30 mouse cellular contexts compared by ENCODE assay signal in the genomic region with DNA sequence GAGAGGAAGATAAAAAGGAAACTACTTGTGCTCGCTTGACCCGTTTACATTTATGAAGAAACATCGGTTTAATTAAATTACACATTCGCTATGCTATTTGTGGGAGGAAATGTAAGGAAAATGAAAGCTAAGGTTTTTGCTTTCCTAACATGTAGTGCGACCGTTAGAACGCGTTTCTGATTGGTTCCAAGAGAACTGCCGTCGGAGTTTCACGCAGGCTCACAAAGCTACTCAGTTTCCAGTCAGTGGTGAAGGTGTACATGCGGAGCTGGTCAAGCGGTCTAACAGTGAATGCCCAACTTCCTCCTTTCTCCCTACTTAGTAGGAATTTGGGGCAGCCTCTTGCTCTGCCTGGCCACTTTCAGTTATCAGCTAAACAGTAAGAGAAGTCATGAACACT. TPM values are rescaled to one million over a fixed set of nuclear protein-coding genes. Genes with fewer than 3 reads are reported as not detected.
DNase-seq lines count a peak whose midpoint lies in the region; ATAC-seq and TF ChIP-seq lines count a peak whose summit lies in the region.
"Had no signal": no experiment of that assay in that cellular context is flagged by ENCODE, and none has a peak within 500 bp of the region (broad histone marks: within the 10 kb centered on the region; RNA-seq: fewer than 3 reads in every experiment).

No protein-coding gene starts in this region.

- ATAC-seq in embryonic facial prominence, embryonic 13.5 days (ENCODE audit: insufficient number of reproducible peaks, insufficient read depth, low FRiP score, low TSS enrichment, low read depth), result no peak
- 0 out of 2 replicates have a peak, but pooled peaks have one; percentile 29 for ATAC-seq in megakaryocyte progenitor cell, adult 5-6 weeks (replicated peaks; ENCODE audit: poor library complexity)
- no peak for ATAC-seq in midbrain, embryonic 16.5 days
- ATAC-seq: forebrain, embryonic 14.5 days; forebrain, postnatal 0 days had no signal

- H3K4me3 ChIP-seq in embryonic facial prominence, embryonic 13.5 days, result peak overlapping the region; percentile 11
- no peak overlapping the region for H3K4me3 ChIP-seq in embryonic facial prominence, embryonic 10.5 days
- peak overlapping the region; percentile 64 for H3K4me3 ChIP-seq in testis, adult 2 months (ENCODE audit: control insufficient read depth, low read depth, low read length)
- H3K4me3 ChIP-seq in midbrain, embryonic 16.5 days (ENCODE audit: low read depth, low read length), result no peak overlapping the region
- H3K4me3 ChIP-seq: gastrocnemius, adult 2 months; heart, embryonic 12.5 days; heart, embryonic 15.5 days; hindbrain, embryonic 10.5 days had no signal

- WGBS in embryonic facial prominence, embryonic 13.5 days, result 61% methylated on average over 13 of the region's 13 CpGs
- WGBS in embryonic facial prominence, embryonic 10.5 days, result 83% methylated on average over 13 of the region's 13 CpGs
- 89% methylated on average over 13 of the region's 13 CpGs for WGBS in midbrain, embryonic 16.5 days

- TF ChIP-seq CTCF in testis, adult 2 months (IDR thresholded peaks at IDR 0.05; ENCODE audit: control insufficient read depth, insufficient read depth, insufficient replicate concordance, low read depth, low read length), result no peak

- no peak overlapping the region for H3K9ac ChIP-seq in embryonic facial prominence, embryonic 13.5 days
- no peak overlapping the region for H3K9ac ChIP-seq in midbrain, embryonic 16.5 days (ENCODE audit: low read depth, low read length)
- H3K9ac ChIP-seq: forebrain, postnatal 0 days; heart, embryonic 12.5 days; heart, embryonic 15.5 days; hindbrain, embryonic 14.5 days had no signal

- DNase-seq in embryonic facial prominence, embryonic 10.5 days (ENCODE audit: low spot score), result no peak
- no peak for DNase-seq in testis, postnatal 14 days (ENCODE audit: low spot score)
- no peak for DNase-seq in layer of hippocampus, postnatal 10 days (ENCODE audit: low spot score in 2 of 2)
- DNase-seq: adrenal gland, adult 2 months; adrenal gland, postnatal 14 days; cerebellum, adult 11 months; cerebellum, adult 2 months; cerebellum, adult 9-11 months; cerebellum, postnatal 25 days; forebrain, postnatal 0 days; gastrocnemius, adult 2 months; gastrocnemius, postnatal 14 days; heart, adult 18-20 months; heart, postnatal 10 days; heart, postnatal 36 days had no signal

- no peaks in the 10 kb centered on the region for H3K36me3 ChIP-seq in embryonic facial prominence, embryonic 13.5 days
- no peaks in the 10 kb centered on the region for H3K36me3 ChIP-seq in embryonic facial prominence, embryonic 10.5 days (replicated peaks)
- H3K36me3 ChIP-seq in testis, adult 2 months (ENCODE audit: control insufficient read depth, insufficient read depth, low read length), result no peaks in the 10 kb centered on the region
- H3K36me3 ChIP-seq in midbrain, embryonic 16.5 days (ENCODE audit: control insufficient read depth, insufficient read depth, low read length), result no peaks in the 10 kb centered on the region
- H3K36me3 ChIP-seq: heart, embryonic 12.5 days; heart, embryonic 15.5 days; hindbrain, embryonic 10.5 days had no signal

- no peaks in the 10 kb centered on the region for H3K9me3 ChIP-seq in embryonic facial prominence, embryonic 13.5 days
- H3K9me3 ChIP-seq in embryonic facial prominence, embryonic 10.5 days, result no peaks in the 10 kb centered on the region
- H3K9me3 ChIP-seq in midbrain, embryonic 16.5 days (replicated peaks; ENCODE audit: control insufficient read depth, low read length, poor library complexity, severe bottlenecking), result no peaks in the 10 kb centered on the region
- H3K9me3 ChIP-seq: heart, embryonic 12.5 days; heart, embryonic 15.5 days; hindbrain, embryonic 10.5 days had no signal

- TF ChIP-seq POLR2A in testis, adult 2 months (IDR thresholded peaks at IDR 0.05; ENCODE audit: control insufficient read depth, low read depth, low read length), result peak; percentile 84

- H3K27ac ChIP-seq in embryonic facial prominence, embryonic 13.5 days, result no peak overlapping the region
- H3K27ac ChIP-seq in embryonic facial prominence, embryonic 10.5 days (replicated peaks), result no peak overlapping the region
- H3K27ac ChIP-seq in testis, adult 2 months (ENCODE audit: control insufficient read depth, insufficient read depth, low read depth, low read length), result peak overlapping the region; percentile 93
- H3K27ac ChIP-seq in midbrain, embryonic 16.5 days (ENCODE audit: low read length), result no peak overlapping the region
- H3K27ac ChIP-seq: gastrocnemius, adult 2 months; heart, embryonic 15.5 days; hindbrain, embryonic 10.5 days; hindbrain, embryonic 14.5 days had no signal

- no peaks in the 10 kb centered on the region for H3K27me3 ChIP-seq in embryonic facial prominence, embryonic 13.5 days
- H3K27me3 ChIP-seq in embryonic facial prominence, embryonic 10.5 days (replicated peaks; ENCODE audit: low read depth, poor library complexity, severe bottlenecking), result no peaks in the 10 kb centered on the region
- no peaks in the 10 kb centered on the region for H3K27me3 ChIP-seq in testis, adult 2 months (ENCODE audit: control insufficient read depth, insufficient read depth, low read length)
- no peaks in the 10 kb centered on the region for H3K27me3 ChIP-seq in midbrain, embryonic 16.5 days (ENCODE audit: control insufficient read depth, insufficient read depth, low read depth, low read length)
- H3K27me3 ChIP-seq: heart, embryonic 12.5 days; heart, embryonic 15.5 days had no signal

- H3K4me1 ChIP-seq in embryonic facial prominence, embryonic 13.5 days, result peaks cover 3% of the 10 kb centered on the region; the same call in 1 of the 2 replicates
- no peaks in the 10 kb centered on the region for H3K4me1 ChIP-seq in embryonic facial prominence, embryonic 10.5 days
- H3K4me1 ChIP-seq in testis, adult 2 months (ENCODE audit: control insufficient read depth, insufficient read depth, low read length), result peaks cover 7% of the 10 kb centered on the region
- H3K4me1 ChIP-seq in midbrain, embryonic 16.5 days (ENCODE audit: control insufficient read depth, insufficient read depth, low read length), result no peaks in the 10 kb centered on the region
- H3K4me1 ChIP-seq: heart, embryonic 12.5 days; heart, embryonic 15.5 days; hindbrain, embryonic 10.5 days had no signal

- H3K4me2 ChIP-seq in embryonic facial prominence, embryonic 13.5 days, result peak overlapping the region; percentile 40
- no peak overlapping the region for H3K4me2 ChIP-seq in midbrain, embryonic 16.5 days (ENCODE audit: low read length)
- H3K4me2 ChIP-seq: heart, embryonic 12.5 days; heart, embryonic 15.5 days; hindbrain, embryonic 14.5 days had no signal

RNA-seq across cellular contexts. Expression of a gene that starts 17.3 kb away (rescaled TPM):
- polyA plus RNA-seq in embryonic facial prominence, embryonic 13.5 days (2015; fragmentation: Nextera tagmentation; extraction: Ambion mirVana), result not detected in 2 replicates
- not detected in 2 replicates for polyA plus RNA-seq in embryonic facial prominence, embryonic 10.5 days (2016; fragmentation: Nextera tagmentation; extraction: Ambion mirVana)
- 45.7 and 46.6 TPM in 2 replicates for polyA plus RNA-seq in testis, adult 2 months (2012; rRNA removed)
- total RNA-seq in megakaryocyte progenitor cell, adult 5-6 weeks (2015), result not detected in 2 replicates
- total RNA-seq in megakaryocyte progenitor cell, adult 5-6 weeks (2017), result not detected in 2 replicates
- not detected for total RNA-seq in layer of hippocampus, postnatal 10 days (2021)
- polyA plus RNA-seq in midbrain, embryonic 16.5 days (2015; fragmentation: Nextera tagmentation; extraction: Ambion mirVana), result 0.10 and 0.17 TPM in 2 replicates
- total RNA-seq: adrenal gland, adult 2 months; adrenal gland, postnatal 14 days; adrenal gland, postnatal 4 days; common myeloid progenitor, adult 5-6 weeks; forebrain, postnatal 0 days; gastrocnemius, adult 2 months; gastrocnemius, postnatal 14 days; gastrocnemius, postnatal 4 days; heart, adult 18-20 months; heart, postnatal 10 days; heart, postnatal 36 days had no signal
- polyA plus RNA-seq: adrenal gland, adult 2 months; cerebellum, adult 2 months; embryonic facial prominence, embryonic 14.5 days; forebrain, embryonic 11.5 days; forebrain, embryonic 14.5 days; forebrain, postnatal 0 days; frontal cortex, adult 2 months; heart, embryonic 12.5 days; heart, embryonic 15.5 days; hindbrain, embryonic 10.5 days had no signal

Comparison
In these comparisons a context has a peak if more than half of its experiments do, and no peak if none do; other contexts are left out.
1. H3K4me3 ChIP-seq: peak in embryonic facial prominence, embryonic 13.5 days (single experiment) and testis, adult 2 months (single experiment); none in embryonic facial prominence, embryonic 10.5 days (single experiment) and midbrain, embryonic 16.5 days (single experiment).
2. RNA of a gene that starts 17.3 kb away (polyA plus RNA-seq): 45.7 to 46.6 TPM in testis, adult 2 months; 0.10 to 0.17 TPM in midbrain, embryonic 16.5 days, not detected in embryonic facial prominence, embryonic 13.5 days and not detected in embryonic facial prominence, embryonic 10.5 days; every median in the first group is over 10 times any median in the second.